Mouse (Mus musculus): ENCODE results near the gene Hspa8. TPM values are rescaled to one million over a fixed set of nuclear protein-coding genes. Genes with fewer than 3 reads are reported as not detected.
A peak's percentile ranks its signal among the peaks of the same experiment; 100 is the strongest.
"Not testable (repeated sequence)": the region's sequence is repeated elsewhere in the genome, so short reads cannot be mapped to it uniquely, and the experiment has no call there.

The Hspa8 gene
- polyA plus RNA-seq (2016; fragmentation: Nextera tagmentation; extraction: Ambion mirVana): 2,804 and 3,368 TPM in 2 replicates

DNA sequence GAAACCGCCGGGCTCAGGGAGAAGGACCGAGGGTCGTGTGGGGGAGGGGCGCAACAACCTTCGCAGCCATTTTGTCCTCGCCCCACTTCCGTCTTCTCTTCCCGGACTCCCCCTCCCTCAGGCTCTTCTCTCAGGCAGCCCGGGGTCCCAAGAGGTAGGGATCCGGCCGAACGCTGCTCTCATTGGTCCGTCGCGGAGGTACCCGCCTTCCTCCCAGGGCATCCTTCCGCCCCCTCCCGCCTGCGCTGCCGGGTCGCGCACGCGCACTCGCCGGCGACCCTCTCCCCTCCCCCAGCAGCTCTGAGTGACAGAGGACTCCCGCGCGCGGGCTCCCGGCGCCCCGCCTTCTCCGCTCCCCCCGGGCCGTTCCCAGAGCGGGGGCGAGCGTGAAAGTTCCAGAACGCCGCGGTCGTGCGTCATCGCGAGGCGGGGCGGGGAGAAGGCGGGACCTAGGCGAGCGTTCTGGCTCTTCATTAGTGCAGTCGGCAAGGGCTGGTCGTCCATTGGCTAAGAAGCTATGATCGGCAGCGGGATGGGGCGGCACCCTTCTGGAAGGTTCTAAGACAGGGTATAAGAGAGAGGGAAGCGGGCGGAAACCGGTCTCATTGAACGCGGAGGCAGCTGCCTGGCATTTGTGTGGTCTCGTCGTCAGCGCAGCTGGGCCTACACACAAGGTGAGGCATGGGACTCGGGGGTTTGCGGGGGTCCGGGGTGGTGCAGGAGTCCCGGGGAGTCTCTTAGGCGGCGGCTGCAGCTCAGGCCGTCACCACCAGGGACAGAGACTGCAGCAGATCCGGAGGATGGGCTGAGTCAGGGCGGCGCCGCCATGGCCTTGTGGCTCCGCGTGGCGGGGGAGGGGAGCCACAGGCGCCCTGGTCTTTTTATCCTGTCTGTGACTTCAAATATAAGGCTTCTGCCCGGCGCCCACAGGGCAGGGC lies at the start of gene Hspa8:
Gene Hspa8, plus strand, starts transcription at position 310 of the 938 bp plus-strand sequence.
- H3K4me1 ChIP-seq: peaks cover 31% of the 10 kb centered on the region
- WGBS: under 1% methylated on average over 82 of the region's 83 CpGs
- H3K27ac ChIP-seq: peak within 1 kb of the TSS; percentile 99
- no peaks in the 10 kb centered on the region for H3K9me3 ChIP-seq
- peak within 1 kb of the TSS; percentile 98 for H3K4me3 ChIP-seq
- DNase-seq (ENCODE audit: low spot score): peak; percentile 100
- H3K36me3 ChIP-seq: peaks cover 38% of the 10 kb centered on the region
- H3K27me3 ChIP-seq (ENCODE audit: insufficient read depth, poor library complexity, severe bottlenecking): no peaks in the 10 kb centered on the region

DNA sequence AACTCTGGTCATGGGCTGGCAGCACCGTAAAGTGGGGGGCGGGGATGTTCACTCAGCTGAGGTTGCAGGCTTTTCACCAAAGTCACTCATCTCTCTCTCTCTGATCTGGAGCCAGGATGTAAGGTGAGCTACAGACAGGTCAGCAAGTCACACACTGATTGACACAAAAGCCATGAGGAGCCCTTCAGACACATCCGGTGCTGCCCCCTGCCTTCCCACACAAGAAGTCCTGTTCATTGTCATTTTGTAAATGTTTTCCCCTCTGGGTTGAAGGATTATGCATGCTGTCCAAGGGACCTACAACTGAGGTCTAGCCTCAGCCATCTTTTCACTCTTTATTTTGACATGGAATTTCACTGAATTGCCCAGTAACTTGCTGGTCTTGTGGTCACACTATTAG lies 49.0 kb upstream of the Hspa8 start:
- no peaks in the 10 kb centered on the region for H3K9me3 ChIP-seq
- DNase-seq (ENCODE audit: low spot score): no peak
- no peak overlapping the region for H3K27ac ChIP-seq
- no peaks in the 10 kb centered on the region for H3K36me3 ChIP-seq
- no peak overlapping the region for H3K4me3 ChIP-seq
- peaks cover 4% of the 10 kb centered on the region for H3K4me1 ChIP-seq
- H3K27me3 ChIP-seq (ENCODE audit: insufficient read depth, poor library complexity, severe bottlenecking): no peaks in the 10 kb centered on the region
- 56% methylated on average over 3 of the region's 3 CpGs for WGBS

- no peaks in the 10 kb centered on the region for H3K9me3 ChIP-seq
- 19% methylated on average over 4 of the region's 4 CpGs for WGBS
- H3K36me3 ChIP-seq: no peaks in the 10 kb centered on the region
- peak overlapping the region; percentile 82; the same call in 1 of the 2 replicates for H3K27ac ChIP-seq
- peak; percentile 80 for DNase-seq (ENCODE audit: low spot score)
- H3K4me1 ChIP-seq: peaks cover 15% of the 10 kb centered on the region
- H3K27me3 ChIP-seq (ENCODE audit: insufficient read depth, poor library complexity, severe bottlenecking): no peaks in the 10 kb centered on the region
- H3K4me3 ChIP-seq: peak overlapping the region; percentile 48
These were observed 44.4 kb upstream of the Hspa8 start for GRCm38 (mm10) chr9:40756401-40756800.

GRCm38 (mm10) chr9:40757105-40757626 lies 43.6 kb upstream of the Hspa8 start:
- H3K4me1 ChIP-seq: peaks cover 15% of the 10 kb centered on the region
- H3K27ac ChIP-seq: peak overlapping the region; percentile 82
- H3K36me3 ChIP-seq: no peaks in the 10 kb centered on the region
- 11% methylated on average over 12 of the region's 12 CpGs for WGBS
- no peaks in the 10 kb centered on the region for H3K9me3 ChIP-seq
- H3K4me3 ChIP-seq: peak overlapping the region; percentile 48
- peak; percentile 86 for DNase-seq (ENCODE audit: low spot score)
- H3K27me3 ChIP-seq (ENCODE audit: insufficient read depth, poor library complexity, severe bottlenecking): no peaks in the 10 kb centered on the region

- Histone ChIP-seq H3K27ac (peak overlapping the region; percentile 82), H3K4me3 (peak overlapping the region; percentile 48), H3K4me1 (peaks cover 15% of the 10 kb centered on the region), H3K9me3 (no peaks in the 10 kb centered on the region), H3K36me3 (no peaks in the 10 kb centered on the region), H3K27me3 (ENCODE audit: insufficient read depth, poor library complexity, severe bottlenecking) (no peaks in the 10 kb centered on the region)
- WGBS: 12% methylated on average over 22 of the region's 22 CpGs
- peak; percentile 92 for DNase-seq (ENCODE audit: low spot score)
These were observed 43.0 kb upstream of the Hspa8 start for GRCm38 (mm10) chr9:40757685-40758270.

GRCm38 (mm10) chr9:40762354-40762753 lies 38.4 kb upstream of the Hspa8 start:
- Histone ChIP-seq H3K4me3 (no peak overlapping the region), H3K9me3 (no peaks in the 10 kb centered on the region), H3K4me1 (peaks cover 13% of the 10 kb centered on the region), H3K27me3 (ENCODE audit: insufficient read depth, poor library complexity, severe bottlenecking) (no peaks in the 10 kb centered on the region), H3K36me3 (no peaks in the 10 kb centered on the region), H3K27ac (no peak overlapping the region)
- 85% methylated on average over 6 of the region's 6 CpGs for WGBS
- DNase-seq (ENCODE audit: low spot score): no peak

DNA sequence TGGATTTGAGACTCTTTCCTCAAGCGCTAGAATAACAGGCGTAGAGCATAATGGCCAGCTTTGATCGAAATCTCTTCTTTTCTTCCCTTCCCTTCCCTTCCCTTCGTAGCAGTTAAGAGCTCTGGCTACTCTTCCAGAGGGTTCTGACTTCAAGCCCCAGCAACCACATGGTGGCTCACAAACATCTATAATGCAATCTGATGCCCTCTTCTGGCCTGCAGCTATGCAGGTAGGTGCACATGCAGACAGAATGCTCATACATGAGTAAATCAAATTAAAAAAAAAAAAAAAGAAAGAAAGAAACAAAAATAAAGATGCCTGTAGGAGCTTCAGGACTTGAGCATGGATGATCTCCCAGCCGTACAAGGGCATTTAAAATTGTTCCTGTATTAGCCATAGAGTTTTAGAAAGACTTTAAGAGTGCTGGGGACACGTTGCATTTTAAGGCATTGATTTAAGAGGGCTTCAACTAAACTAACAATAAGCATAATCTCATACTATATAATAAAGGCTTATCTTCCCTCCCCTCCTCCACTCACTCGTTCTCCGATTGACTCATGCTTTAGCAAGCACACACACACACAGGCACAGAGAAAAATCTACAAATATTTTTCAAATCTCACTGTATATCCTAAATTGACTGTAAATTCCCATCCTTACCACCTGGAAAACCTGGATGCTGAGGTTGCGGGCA lies 35.8 kb upstream of the Hspa8 start:
- H3K27me3 ChIP-seq (ENCODE audit: insufficient read depth, poor library complexity, severe bottlenecking): no peaks in the 10 kb centered on the region
- H3K4me3 ChIP-seq: no peak overlapping the region
- peaks cover 8% of the 10 kb centered on the region; the same call in 1 of the 2 replicates for H3K4me1 ChIP-seq
- DNase-seq (ENCODE audit: low spot score): no peak
- no peaks in the 10 kb centered on the region for H3K36me3 ChIP-seq
- 77% methylated on average over 9 of the region's 9 CpGs for WGBS
- H3K27ac ChIP-seq: no peak overlapping the region
- no peaks in the 10 kb centered on the region for H3K9me3 ChIP-seq

DNA sequence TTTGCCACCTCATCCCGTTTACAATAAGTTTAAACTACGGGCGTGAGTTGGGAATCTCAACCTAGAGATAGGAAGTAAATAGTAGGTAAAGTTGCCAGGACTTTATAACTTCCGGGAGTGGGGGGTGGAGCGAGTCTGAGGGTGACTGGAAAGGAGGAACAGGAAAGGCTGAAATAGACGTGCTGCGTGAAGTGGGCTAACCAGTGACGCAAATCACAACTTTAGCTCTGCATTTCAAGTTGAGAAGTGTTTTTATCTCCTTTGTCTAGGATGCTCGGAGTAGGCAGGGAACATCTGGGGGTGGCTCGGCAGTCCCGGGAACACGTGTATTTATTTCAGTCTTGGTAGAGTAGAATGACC lies 35.2 kb upstream of the Hspa8 start:
- H3K36me3 ChIP-seq: no peaks in the 10 kb centered on the region
- H3K4me1 ChIP-seq: peaks cover 12% of the 10 kb centered on the region
- H3K27me3 ChIP-seq (ENCODE audit: insufficient read depth, poor library complexity, severe bottlenecking): no peaks in the 10 kb centered on the region
- H3K4me3 ChIP-seq: no peak overlapping the region
- H3K9me3 ChIP-seq: no peaks in the 10 kb centered on the region
- whole genome bisulfite sequencing: 56% methylated on average over 12 of the region's 12 CpGs
- H3K27ac ChIP-seq: no peak overlapping the region
- no peak for DNase-seq (ENCODE audit: low spot score)

GRCm38 (mm10) chr9:40766058-40766605 lies 34.7 kb upstream of the Hspa8 start:
- DNase-seq (ENCODE audit: low spot score): no peak
- Histone ChIP-seq H3K27ac (no peak overlapping the region), H3K4me1 (peaks cover 12% of the 10 kb centered on the region), H3K9me3 (no peaks in the 10 kb centered on the region), H3K4me3 (no peak overlapping the region), H3K27me3 (ENCODE audit: insufficient read depth, poor library complexity, severe bottlenecking) (no peaks in the 10 kb centered on the region), H3K36me3 (no peaks in the 10 kb centered on the region)
- 71% methylated on average over 7 of the region's 7 CpGs for WGBS

- Histone ChIP-seq H3K36me3 (no peaks in the 10 kb centered on the region), H3K4me3 (no peak overlapping the region), H3K27me3 (ENCODE audit: insufficient read depth, poor library complexity, severe bottlenecking) (no peaks in the 10 kb centered on the region), H3K4me1 (peaks cover 12% of the 10 kb centered on the region), H3K9me3 (no peaks in the 10 kb centered on the region), H3K27ac (no peak overlapping the region)
- 68% methylated on average over 4 of the region's 4 CpGs for WGBS
- no peak for DNase-seq (ENCODE audit: low spot score)
These were observed 32.8 kb upstream of the Hspa8 start for GRCm38 (mm10) chr9:40767946-40768345.

DNA sequence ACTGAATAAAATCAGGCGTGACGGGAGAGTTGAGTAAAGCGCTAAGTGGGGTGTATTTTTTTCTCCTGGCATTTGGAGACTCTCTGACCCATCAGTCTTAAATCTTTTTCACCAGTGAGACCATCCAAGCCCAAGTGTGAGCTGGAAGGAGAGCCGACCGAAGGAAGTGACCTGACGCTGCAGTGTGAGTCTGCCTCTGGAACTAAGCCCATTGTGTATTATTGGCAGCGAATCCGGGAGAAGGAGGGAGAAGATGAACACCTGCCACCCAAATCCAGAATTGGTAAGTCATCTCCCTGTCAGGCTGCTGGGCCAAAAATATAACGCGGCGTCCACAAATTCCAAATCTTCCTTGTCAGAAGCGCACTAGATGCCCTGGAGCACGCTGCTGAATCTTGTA lies 28.5 kb upstream of the Hspa8 start:
- H3K4me3 ChIP-seq: no peak overlapping the region
- no peaks in the 10 kb centered on the region for H3K9me3 ChIP-seq
- no peaks in the 10 kb centered on the region for H3K27me3 ChIP-seq (ENCODE audit: insufficient read depth, poor library complexity, severe bottlenecking)
- WGBS: 79% methylated on average over 13 of the region's 13 CpGs
- H3K4me1 ChIP-seq: peaks cover 5% of the 10 kb centered on the region
- no peaks in the 10 kb centered on the region for H3K36me3 ChIP-seq
- DNase-seq (ENCODE audit: low spot score): no peak
- no peak overlapping the region for H3K27ac ChIP-seq

- 76% methylated on average over 6 of the region's 6 CpGs for WGBS
- H3K36me3 ChIP-seq; DNase-seq (ENCODE audit: low spot score); H3K4me3 ChIP-seq; H3K9me3 ChIP-seq; H3K4me1 ChIP-seq; H3K27me3 ChIP-seq (ENCODE audit: insufficient read depth, poor library complexity, severe bottlenecking); H3K27ac ChIP-seq: not testable (repeated sequence)
These were observed 27.6 kb upstream of the Hspa8 start for GRCm38 (mm10) chr9:40773142-40773541.

Measured in heart, embryonic 10.5 days (tissue).